Mouse (Mus musculus): ENCODE results near the gene Sipa1l3.
A peak's percentile ranks its signal among the peaks of the same experiment; 100 is the strongest.

The Sipa1l3 gene

GRCm38 (mm10) chr7:29448830-29449229 lies 69.6 kb downstream of the Sipa1l3 start:
- no peak for DNase-seq (ENCODE audit: extremely low read depth, insufficient read length, low spot score)

GRCm38 (mm10) chr7:29447147-29447829 lies 71.2 kb downstream of the Sipa1l3 start:
- no peak for DNase-seq (ENCODE audit: extremely low read depth, insufficient read length, low spot score)

- DNase-seq (ENCODE audit: extremely low read depth, insufficient read length, low spot score) = no peak
Observed at GRCm38 (mm10) chr7:29446156-29446555, 72.3 kb downstream of the Sipa1l3 start.

- DNase-seq (ENCODE audit: extremely low read depth, insufficient read length, low spot score) = peak; percentile 54
Observed at GRCm38 (mm10) chr7:29444527-29444926, 73.9 kb downstream of the Sipa1l3 start.

GRCm38 (mm10) chr7:29444070-29444469 lies 74.4 kb downstream of the Sipa1l3 start:
- DNase-seq (ENCODE audit: extremely low read depth, insufficient read length, low spot score) = no peak

- no peak for DNase-seq (ENCODE audit: extremely low read depth, insufficient read length, low spot score)
Observed at GRCm38 (mm10) chr7:29441793-29442192, 76.6 kb downstream of the Sipa1l3 start.

- DNase-seq (ENCODE audit: extremely low read depth, insufficient read length, low spot score) = no peak
Observed at GRCm38 (mm10) chr7:29441151-29441550, 77.3 kb downstream of the Sipa1l3 start.

- no peak for DNase-seq (ENCODE audit: extremely low read depth, insufficient read length, low spot score)
Observed at GRCm38 (mm10) chr7:29438655-29439282, 79.7 kb downstream of the Sipa1l3 start.

GRCm38 (mm10) chr7:29438204-29438603 lies 80.2 kb downstream of the Sipa1l3 start:
- DNase-seq (ENCODE audit: extremely low read depth, insufficient read length, low spot score) = no peak

GRCm38 (mm10) chr7:29437072-29437471 lies 81.4 kb downstream of the Sipa1l3 start:
- no peak for DNase-seq (ENCODE audit: extremely low read depth, insufficient read length, low spot score)

- DNase-seq (ENCODE audit: extremely low read depth, insufficient read length, low spot score) = no peak
Observed at GRCm38 (mm10) chr7:29434313-29435035, 84.0 kb downstream of the Sipa1l3 start.

- no peak for DNase-seq (ENCODE audit: extremely low read depth, insufficient read length, low spot score)
Observed at GRCm38 (mm10) chr7:29433725-29434124, 84.7 kb downstream of the Sipa1l3 start.

GRCm38 (mm10) chr7:29432947-29433553 lies 85.4 kb downstream of the Sipa1l3 start:
- DNase-seq (ENCODE audit: extremely low read depth, insufficient read length, low spot score) = no peak

- no peak for DNase-seq (ENCODE audit: extremely low read depth, insufficient read length, low spot score)
Observed at GRCm38 (mm10) chr7:29432180-29432946, 86.1 kb downstream of the Sipa1l3 start.

GRCm38 (mm10) chr7:29430739-29431211 lies 87.7 kb downstream of the Sipa1l3 start:
- no peak for DNase-seq (ENCODE audit: extremely low read depth, insufficient read length, low spot score)

- no peak for DNase-seq (ENCODE audit: extremely low read depth, insufficient read length, low spot score)
Observed at GRCm38 (mm10) chr7:29426056-29426455, 92.4 kb downstream of the Sipa1l3 start.

- no peak for DNase-seq (ENCODE audit: extremely low read depth, insufficient read length, low spot score)
Observed at GRCm38 (mm10) chr7:29425413-29425827, 93.0 kb downstream of the Sipa1l3 start.

GRCm38 (mm10) chr7:29424690-29425089 lies 93.8 kb downstream of the Sipa1l3 start:
- no peak for DNase-seq (ENCODE audit: extremely low read depth, insufficient read length, low spot score)

GRCm38 (mm10) chr7:29421909-29422244 lies 96.6 kb downstream of the Sipa1l3 start:
- no peak for DNase-seq (ENCODE audit: extremely low read depth, insufficient read length, low spot score)

- no peak for DNase-seq (ENCODE audit: extremely low read depth, insufficient read length, low spot score)
Observed at GRCm38 (mm10) chr7:29421240-29421908, 97.1 kb downstream of the Sipa1l3 start.
